Mouse (Mus musculus): Measurements from ENCODE around the gene Sorbs2.

Sorbs2 gene

GRCm38 (mm10) chr8:45579714-45580543 is 72.3 kb downstream of the Sorbs2 start:
- no peak for DNase-seq

GRCm38 (mm10) chr8:45580544-45580866 is 72.9 kb downstream of the Sorbs2 start:
- DNase-seq: no peak

- DNase-seq: no peak
Observed at GRCm38 (mm10) chr8:45583856-45584255, 76.3 kb downstream of the Sorbs2 start.

- no peak for DNase-seq
Observed at GRCm38 (mm10) chr8:45584390-45585052, 76.9 kb downstream of the Sorbs2 start.

- no peak for DNase-seq
Observed at GRCm38 (mm10) chr8:45585158-45585557, 77.6 kb downstream of the Sorbs2 start.

GRCm38 (mm10) chr8:45587011-45587410 is 79.4 kb downstream of the Sorbs2 start:
- DNase-seq: no peak

- DNase-seq: no peak
Observed at GRCm38 (mm10) chr8:45591888-45592287, 84.3 kb downstream of the Sorbs2 start.

- DNase-seq: no peak
Observed at GRCm38 (mm10) chr8:45593711-45594110, 86.1 kb downstream of the Sorbs2 start.

GRCm38 (mm10) chr8:45595983-45596382 is 88.4 kb downstream of the Sorbs2 start:
- DNase-seq: no peak

GRCm38 (mm10) chr8:45596591-45596990 is 89.0 kb downstream of the Sorbs2 start:
- DNase-seq: no peak

GRCm38 (mm10) chr8:45597631-45598420 is 90.2 kb downstream of the Sorbs2 start:
- DNase-seq: no peak

GRCm38 (mm10) chr8:45598883-45599282 is 91.3 kb downstream of the Sorbs2 start:
- DNase-seq: no peak

GRCm38 (mm10) chr8:45602019-45602418 is 94.4 kb downstream of the Sorbs2 start:
- DNase-seq: no peak

GRCm38 (mm10) chr8:45605419-45605818 is 97.8 kb downstream of the Sorbs2 start:
- no peak for DNase-seq

- no peak for DNase-seq
Observed at GRCm38 (mm10) chr8:45607012-45607411, 99.4 kb downstream of the Sorbs2 start.

GRCm38 (mm10) chr8:45608413-45608812 is 100.8 kb downstream of the Sorbs2 start:
- no peak for DNase-seq

- DNase-seq: no peak
Observed at GRCm38 (mm10) chr8:45610426-45611215, 103.0 kb downstream of the Sorbs2 start.

- no peak for DNase-seq
Observed at GRCm38 (mm10) chr8:45611320-45611719, 103.7 kb downstream of the Sorbs2 start.

- DNase-seq: no peak
Observed at GRCm38 (mm10) chr8:45614610-45615009, 107.0 kb downstream of the Sorbs2 start.

GRCm38 (mm10) chr8:45615050-45615449 is 107.5 kb downstream of the Sorbs2 start:
- no peak for DNase-seq

- no peak for DNase-seq
Observed at GRCm38 (mm10) chr8:45615551-45615950, 108.0 kb downstream of the Sorbs2 start.

- no peak for DNase-seq
Observed at GRCm38 (mm10) chr8:45621576-45622178, 114.1 kb downstream of the Sorbs2 start.
